Mouse (Mus musculus) myocyte (in vitro differentiated cells): ENCODE data around the gene 2300002M23Rik. TPM values are rescaled to one million over a fixed set of nuclear protein-coding genes. Genes with fewer than 3 reads are reported as not detected.

Experiments
- H3K27me3 ChIP-seq: one replicate; pipeline ENCODE4 v1.6.1; 2011; ENCODE audit not compliant: control insufficient read depth, insufficient read depth, insufficient read length
- H3K36me3 ChIP-seq: one replicate; pipeline ENCODE4 v1.6.1; 2011; ENCODE audit not compliant: control insufficient read depth, insufficient read depth
- H3K4me2 ChIP-seq: one replicate; pipeline ENCODE4 v1.6.1; 2011; ENCODE audit warnings: low read depth, control low read depth
- H3K4me3 ChIP-seq: one replicate; pipeline ENCODE4 v1.5.1; 2011; ENCODE audit warnings: mild to moderate bottlenecking, control low read depth, moderate library complexity
- H3K79me2 ChIP-seq: one replicate; pipeline ENCODE4 v1.6.1; 2011; ENCODE audit not compliant: control insufficient read depth, insufficient read depth
- H3ac ChIP-seq: one replicate; pipeline ENCODE4 v1.6.1; 2011; ENCODE audit not compliant: control insufficient read depth, insufficient read length
- CEBPB ChIP-seq: IDR thresholded peaks from 2 replicates; pipeline ENCODE4 v1.6.1; 2011; ENCODE audit warnings: mild to moderate bottlenecking, moderate library complexity; ENCODE audit not compliant: poor library complexity, insufficient read depth, severe bottlenecking
- E2F4 ChIP-seq: IDR thresholded peaks from one replicate; pipeline ENCODE4 v1.6.1; 2011; ENCODE audit warnings: mild to moderate bottlenecking, control low read depth, moderate library complexity; ENCODE audit not compliant: insufficient read depth
- MAX ChIP-seq: IDR thresholded peaks from one replicate; pipeline ENCODE4 v1.6.1; 2011; ENCODE audit warnings: low read depth, mild to moderate bottlenecking, control low read depth
- MYOD1 ChIP-seq, 3 experiments: IDR thresholded peaks; one replicate each; pipeline ENCODE4 v1.6.1; 2011; ENCODE audit warnings: control low read depth in 2 of 3, low read depth in 2 of 3, mild to moderate bottlenecking in 2 of 3, moderate library complexity in 1 of 3; ENCODE audit not compliant: insufficient read length in 2 of 3, control insufficient read depth in 1 of 3
- MYOG ChIP-seq, 3 experiments: IDR thresholded peaks; one replicate each; pipeline ENCODE4 v1.6.1; 2011; ENCODE audit warnings: control low read depth in 2 of 3, low read depth in 2 of 3, mild to moderate bottlenecking in 2 of 3; ENCODE audit not compliant: insufficient read length in 2 of 3, control insufficient read depth in 1 of 3, insufficient read depth in 1 of 3
- POLR2A ChIP-seq: IDR thresholded peaks from one replicate; pipeline ENCODE4 v1.6.1; 2011; ENCODE audit warnings: low read depth, mild to moderate bottlenecking, control low read depth, moderate library complexity; ENCODE audit not compliant: insufficient read length
- POLR2AphosphoS2 ChIP-seq: IDR thresholded peaks from one replicate; pipeline ENCODE4 v1.6.1; 2011; ENCODE audit warnings: low read depth, control low read depth; ENCODE audit not compliant: insufficient read length
- REST ChIP-seq: IDR thresholded peaks from one replicate; pipeline ENCODE4 v1.6.1; 2011; ENCODE audit warnings: mild to moderate bottlenecking, control low read depth, moderate library complexity; ENCODE audit not compliant: insufficient read depth, insufficient read length
- SRF ChIP-seq: IDR thresholded peaks from one replicate; pipeline ENCODE4 v1.6.1; 2011; ENCODE audit warnings: low read depth; ENCODE audit not compliant: control insufficient read depth, insufficient read length
- TCF12 ChIP-seq: IDR thresholded peaks from one replicate; pipeline ENCODE4 v1.6.1; 2011; ENCODE audit warnings: mild to moderate bottlenecking, control low read depth; ENCODE audit not compliant: poor library complexity, insufficient read depth, severe bottlenecking
- TCF3 ChIP-seq: IDR thresholded peaks from one replicate; pipeline ENCODE4 v1.6.1; 2011; ENCODE audit warnings: low read depth, control low read depth; ENCODE audit not compliant: insufficient read length
- USF1 ChIP-seq: IDR thresholded peaks from one replicate; pipeline ENCODE4 v1.6.1; 2011; ENCODE audit warnings: low read depth, mild to moderate bottlenecking, control low read depth, moderate library complexity
- polyA plus RNA-seq: library from polyadenylated mRNA; unstranded; fragments of >200 nt; fragmentation: generic; extraction: Trizol; gene quantifications from one replicate; pipeline ENCODE4 v1.2.1, GENCODE M21; 2012; ENCODE audit warnings: missing spikeins

2300002M23Rik gene
- polyA plus RNA-seq, 1 experiment, result not detected

- TF ChIP-seq CEBPB, result no peak
- no peak overlapping the region for H3ac ChIP-seq
- H3K4me2 ChIP-seq, result no peak overlapping the region
- H3K4me3 ChIP-seq, result no peak overlapping the region
- no peaks in the 10 kb centered on the region for H3K79me2 ChIP-seq
- H3K36me3 ChIP-seq, result no peaks in the 10 kb centered on the region
- H3K27me3 ChIP-seq, result no peaks in the 10 kb centered on the region
Observed at GRCm38 (mm10) chr17:35558216-35558615, 9.0 kb upstream of the 2300002M23Rik start.

- no peak for TF ChIP-seq TCF3
- TF ChIP-seq USF1, result no peak
- no peak for TF ChIP-seq MYOG (IDR thresholded peaks at IDR 0.05; ENCODE audit: control insufficient read depth in 1 of 3, insufficient read depth in 1 of 3, insufficient read length in 2 of 3, low read depth in 2 of 3)
- no peak for TF ChIP-seq MAX
- TF ChIP-seq POLR2A, result no peak
- no peak for TF ChIP-seq TCF12
- TF ChIP-seq MYOD1 (IDR thresholded peaks at IDR 0.05; ENCODE audit: control insufficient read depth in 1 of 3, insufficient read length in 2 of 3, low read depth in 2 of 3), result no peak
- TF ChIP-seq CEBPB, result no peak
- no peak for TF ChIP-seq E2F4
- no peak for TF ChIP-seq POLR2AphosphoS2
- no peak for TF ChIP-seq SRF
- no peak for TF ChIP-seq REST
- Histone ChIP-seq H3K4me2 (no peak overlapping the region), H3K27me3 (peaks cover 17% of the 10 kb centered on the region)
Observed at GRCm38 (mm10) chr17:35567767-35568166, 517 bp downstream of the 2300002M23Rik start.

DNA sequence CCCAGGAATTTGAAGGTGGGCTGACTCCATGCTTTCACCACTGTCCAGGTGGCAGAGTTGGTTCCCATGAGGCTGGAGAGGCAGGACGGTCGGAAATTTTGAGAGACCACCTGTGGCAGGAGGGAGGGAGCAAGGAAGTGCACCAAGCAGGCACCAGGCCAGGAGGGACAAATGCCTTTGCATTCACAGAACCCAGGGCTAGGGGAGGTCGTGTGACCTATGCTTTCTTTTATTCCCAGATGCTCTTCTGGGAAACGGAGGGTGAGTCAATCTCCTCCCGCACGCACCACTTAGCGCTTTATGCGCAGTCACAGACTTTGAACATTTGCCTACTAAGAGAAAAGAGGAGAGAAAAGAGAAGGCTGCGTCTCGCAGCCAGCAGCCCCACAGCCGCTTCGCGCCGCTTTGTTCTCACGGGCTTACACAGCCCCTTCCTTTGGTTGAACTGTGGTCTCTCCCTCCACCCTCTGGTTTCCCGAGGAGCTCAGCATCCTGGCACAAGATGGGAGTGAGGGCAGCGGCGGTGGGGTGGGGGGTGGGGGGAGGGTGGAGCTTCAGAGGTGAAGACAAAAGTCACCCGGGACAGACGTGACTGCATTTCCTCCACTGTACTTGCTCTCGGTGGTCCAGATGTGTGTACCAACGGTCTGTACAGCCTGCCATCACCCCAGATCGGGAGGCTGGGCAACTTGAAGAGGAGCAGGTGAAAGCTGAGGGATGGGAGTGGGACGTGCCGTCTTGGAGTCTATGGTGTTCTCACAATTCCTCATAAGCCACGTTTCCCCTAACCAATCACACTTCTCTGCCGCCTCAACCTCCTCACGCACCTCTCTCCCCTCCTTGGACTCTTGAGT lies 2.1 kb downstream of the 2300002M23Rik start:
- H3K4me3 ChIP-seq, result no peak overlapping the region
- no peaks in the 10 kb centered on the region for H3K36me3 ChIP-seq
- no peaks in the 10 kb centered on the region for H3K79me2 ChIP-seq
- peaks cover 17% of the 10 kb centered on the region for H3K27me3 ChIP-seq
- H3ac ChIP-seq, result no peak overlapping the region
- H3K4me2 ChIP-seq, result no peak overlapping the region
- TF ChIP-seq MAX (no peak), POLR2A (no peak), E2F4 (no peak), CEBPB (no peak), MYOD1 (IDR thresholded peaks at IDR 0.05; ENCODE audit: control insufficient read depth in 1 of 3, insufficient read length in 2 of 3, low read depth in 2 of 3) (no peak), TCF12 (no peak), POLR2AphosphoS2 (no peak), SRF (no peak), REST (no peak), TCF3 (no peak), USF1 (no peak), MYOG (IDR thresholded peaks at IDR 0.05; ENCODE audit: control insufficient read depth in 1 of 3, insufficient read depth in 1 of 3, insufficient read length in 2 of 3, low read depth in 2 of 3) (no peak)

More at GRCm38 (mm10) chr17:35567767-35568166, 517 bp downstream of the 2300002M23Rik start:
- H3K36me3 ChIP-seq, result no peaks in the 10 kb centered on the region
- no peak overlapping the region for H3K4me3 ChIP-seq
- H3K79me2 ChIP-seq, result no peaks in the 10 kb centered on the region
- H3ac ChIP-seq, result no peak overlapping the region

DNA sequence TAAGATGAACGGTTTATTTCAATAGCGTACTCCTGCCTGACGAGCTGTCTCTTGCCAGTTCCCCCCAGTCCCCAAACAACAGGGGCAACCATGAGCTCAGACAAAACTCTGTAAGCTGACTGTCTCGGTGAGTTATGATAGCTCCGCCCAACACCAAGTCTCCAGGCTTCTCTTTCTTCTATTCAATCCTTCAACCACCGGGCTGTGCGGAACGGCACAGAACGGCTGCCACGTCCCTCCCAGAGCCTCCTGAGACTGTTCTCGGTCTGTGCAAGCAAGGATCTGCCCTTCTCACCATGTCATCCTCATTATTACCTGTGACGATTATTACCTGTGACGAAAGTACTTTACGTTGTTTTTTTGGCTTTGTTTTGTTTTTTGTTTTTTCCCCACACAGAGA lies 3.6 kb downstream of the 2300002M23Rik start:
- Histone ChIP-seq H3ac (no peak overlapping the region), H3K4me3 (no peak overlapping the region), H3K79me2 (no peaks in the 10 kb centered on the region), H3K4me2 (no peak overlapping the region), H3K36me3 (no peaks in the 10 kb centered on the region), H3K27me3 (peaks cover 17% of the 10 kb centered on the region)
- TF ChIP-seq SRF (no peak), MYOD1 (IDR thresholded peaks at IDR 0.05; ENCODE audit: control insufficient read depth in 1 of 3, insufficient read length in 2 of 3, low read depth in 2 of 3) (no peak)

GRCm38 (mm10) chr17:35571477-35571876 lies 4.2 kb downstream of the 2300002M23Rik start:
- TF ChIP-seq MYOG (IDR thresholded peaks at IDR 0.05; ENCODE audit: control insufficient read depth in 1 of 3, insufficient read depth in 1 of 3, insufficient read length in 2 of 3, low read depth in 2 of 3) (no peak), POLR2AphosphoS2 (no peak), TCF12 (no peak), TCF3 (no peak), SRF (no peak), REST (no peak)
- H3K36me3 ChIP-seq, result no peaks in the 10 kb centered on the region
- peaks cover 17% of the 10 kb centered on the region for H3K27me3 ChIP-seq
- H3K4me2 ChIP-seq, result no peak overlapping the region
- H3K4me3 ChIP-seq, result no peak overlapping the region
- no peaks in the 10 kb centered on the region for H3K79me2 ChIP-seq
- no peak overlapping the region for H3ac ChIP-seq

- no peaks in the 10 kb centered on the region for H3K36me3 ChIP-seq
- no peak overlapping the region for H3K4me3 ChIP-seq
- H3K79me2 ChIP-seq, result no peaks in the 10 kb centered on the region
- no peak for TF ChIP-seq POLR2AphosphoS2
- no peak for TF ChIP-seq USF1
- TF ChIP-seq REST, result no peak
- no peak for TF ChIP-seq SRF
- TF ChIP-seq MYOG (IDR thresholded peaks at IDR 0.05; ENCODE audit: control insufficient read depth in 1 of 3, insufficient read depth in 1 of 3, insufficient read length in 2 of 3, low read depth in 2 of 3), result no peak
- no peak for TF ChIP-seq E2F4
- no peak for TF ChIP-seq TCF12
- TF ChIP-seq MAX, result no peak
- no peaks in the 10 kb centered on the region for H3K27me3 ChIP-seq
- H3K4me2 ChIP-seq, result no peak overlapping the region
- H3ac ChIP-seq, result no peak overlapping the region
Observed at GRCm38 (mm10) chr17:35578211-35578610, 11.0 kb downstream of the 2300002M23Rik start.
